Mouse (Mus musculus) liver, postnatal 0 days (tissue): ENCODE data around the gene Psmg3.

Source experiments
- CTCF ChIP-seq: sonication (generic); IDR thresholded peaks from 2 replicates; pipeline ENCODE4 v1.5.1; 2016; ENCODE audit warnings: antibody characterized with exemption, low read depth
- EP300 ChIP-seq: IDR thresholded peaks from 2 replicates; pipeline ENCODE4 v1.6.1; 2016; ENCODE audit warnings: antibody characterized with exemption, low read depth, mild to moderate bottlenecking

- TF ChIP-seq CTCF (no peak), EP300 (no peak)
Measured at GRCm38 (mm10) chr5:139824531-139824930, 2.2 kb downstream of the Psmg3 start.
